Mouse (Mus musculus) heart, embryonic 12.5 days (tissue): ENCODE measurements at regions not wholly inside any gene's neighbourhood (a gene's known extent, or its start where the extent isn't known, plus 50 kb on each side); places are given as distances from the start of the nearest gene placed in this dataset.

ENCODE experiments used
- ATAC-seq: fragments of 200-750 bp; cut with Nextera tagmentation; 2 replicates; pipeline ENCODE4 v1.8.0; 2017; ENCODE audit warnings: moderate TSS enrichment, moderate library complexity; ENCODE audit not compliant: insufficient number of reproducible peaks, low FRiP score
- H3K27ac ChIP-seq: fragments of 300-500 bp; sonication (generic); 2 replicates; pipeline ENCODE4 v1.5.1; 2016; ENCODE audit warnings: mild to moderate bottlenecking, moderate library complexity; ENCODE audit not compliant: poor library complexity, severe bottlenecking
- H3K27me3 ChIP-seq: fragments of 300-500 bp; sonication (generic); replicated peaks from 2 replicates; pipeline ENCODE4 v1.6.1; 2016; ENCODE audit warnings: mild to moderate bottlenecking, moderate library complexity
- H3K36me3 ChIP-seq: fragments of 300-500 bp; sonication (generic); 2 replicates; pipeline ENCODE4 v1.6.1; 2016; ENCODE audit warnings: mild to moderate bottlenecking, moderate library complexity
- H3K4me1 ChIP-seq: fragments of 300-500 bp; sonication (generic); replicated peaks from 2 replicates; pipeline ENCODE4 v1.6.1; 2016; ENCODE audit warnings: mild to moderate bottlenecking
- H3K4me2 ChIP-seq: fragments of 300-500 bp; sonication (generic); 2 replicates; pipeline ENCODE4 v1.6.1; 2016; ENCODE audit warnings: mild to moderate bottlenecking, moderate library complexity
- H3K4me3 ChIP-seq: fragments of 300-500 bp; sonication (generic); 2 replicates; pipeline ENCODE4 v1.5.1; 2016; ENCODE audit warnings: mild to moderate bottlenecking
- H3K9ac ChIP-seq: fragments of 300-500 bp; sonication (generic); 2 replicates; pipeline ENCODE4 v1.6.1; 2016; ENCODE audit warnings: mild to moderate bottlenecking, moderate library complexity
- H3K9me3 ChIP-seq: fragments of 300-500 bp; sonication (generic); replicated peaks from 2 replicates; pipeline ENCODE4 v1.6.1; 2016; ENCODE audit warnings: mild to moderate bottlenecking, moderate library complexity
- WGBS: fragments of 180-500 bp; shearing (Covaris S2); methylation state at CpG from one replicate; pipeline ENCODE4 v1.1.7; 2016; 5-methylcytosine and 5-hydroxymethylcytosine counted together

DNA sequence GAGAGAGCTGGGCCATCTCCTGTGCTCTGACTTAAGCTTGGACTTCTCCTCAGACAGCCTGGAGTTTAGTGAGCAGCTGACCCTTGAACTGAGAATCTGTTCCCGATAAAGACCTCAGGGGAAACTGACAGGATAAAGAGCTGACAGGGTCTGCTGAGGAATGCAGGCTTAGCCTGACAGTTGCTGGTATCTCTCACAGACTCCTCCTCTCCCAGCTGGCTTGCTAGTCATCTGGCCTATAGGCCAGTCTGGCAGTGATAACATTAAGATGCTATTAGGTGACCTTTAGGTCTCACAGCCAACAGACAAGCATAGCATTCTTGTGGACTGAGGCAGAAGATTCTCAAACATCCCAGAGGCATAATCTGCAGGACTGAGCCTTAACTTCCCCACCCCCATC lies 111.4 kb downstream of the Adamts15 start:
- Histone ChIP-seq H3K27me3 (no peaks in the 10 kb centered on the region), H3K4me3 (no peak overlapping the region), H3K9ac (no peak overlapping the region), H3K4me2 (no peak overlapping the region), H3K9me3 (peaks cover 4% of the 10 kb centered on the region; the same call in 1 of the 2 replicates), H3K4me1 (peaks cover 37% of the 10 kb centered on the region), H3K27ac (peak overlapping the region; percentile 40; the same call in 1 of the 2 replicates), H3K36me3 (no peaks in the 10 kb centered on the region)
- ATAC-seq: peak; percentile 48; the same call in 1 of the 2 replicates
- WGBS: 3% methylated on average over 1 of the region's 1 CpGs

DNA sequence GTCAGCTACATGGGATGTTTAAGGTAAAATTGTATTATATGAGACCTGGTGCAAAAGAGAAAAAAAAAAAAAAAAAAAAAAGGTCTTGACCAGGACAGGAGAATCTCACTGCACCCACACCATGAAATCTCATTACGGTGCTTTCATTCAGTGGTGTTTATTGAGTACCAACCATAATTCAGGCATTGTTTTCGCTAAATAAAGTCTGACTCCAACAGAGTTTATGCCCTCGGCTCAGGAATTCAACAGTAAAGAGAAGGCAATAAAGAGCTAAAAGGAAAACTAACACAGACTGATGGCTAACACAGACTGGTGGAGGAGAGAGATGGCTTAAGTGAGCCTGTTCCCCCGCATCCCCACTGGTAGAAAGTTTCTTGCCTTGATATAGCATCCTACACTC lies 112.0 kb downstream of the Adamts15 start:
- Histone ChIP-seq H3K27ac (peak overlapping the region; percentile 32; the same call in 1 of the 2 replicates), H3K4me3 (no peak overlapping the region), H3K9me3 (peaks cover 4% of the 10 kb centered on the region; the same call in 1 of the 2 replicates), H3K9ac (no peak overlapping the region), H3K4me2 (no peak overlapping the region), H3K36me3 (no peaks in the 10 kb centered on the region), H3K27me3 (no peaks in the 10 kb centered on the region), H3K4me1 (peaks cover 37% of the 10 kb centered on the region)
- 71% methylated on average over 4 of the region's 4 CpGs for WGBS
- ATAC-seq: no peak

DNA sequence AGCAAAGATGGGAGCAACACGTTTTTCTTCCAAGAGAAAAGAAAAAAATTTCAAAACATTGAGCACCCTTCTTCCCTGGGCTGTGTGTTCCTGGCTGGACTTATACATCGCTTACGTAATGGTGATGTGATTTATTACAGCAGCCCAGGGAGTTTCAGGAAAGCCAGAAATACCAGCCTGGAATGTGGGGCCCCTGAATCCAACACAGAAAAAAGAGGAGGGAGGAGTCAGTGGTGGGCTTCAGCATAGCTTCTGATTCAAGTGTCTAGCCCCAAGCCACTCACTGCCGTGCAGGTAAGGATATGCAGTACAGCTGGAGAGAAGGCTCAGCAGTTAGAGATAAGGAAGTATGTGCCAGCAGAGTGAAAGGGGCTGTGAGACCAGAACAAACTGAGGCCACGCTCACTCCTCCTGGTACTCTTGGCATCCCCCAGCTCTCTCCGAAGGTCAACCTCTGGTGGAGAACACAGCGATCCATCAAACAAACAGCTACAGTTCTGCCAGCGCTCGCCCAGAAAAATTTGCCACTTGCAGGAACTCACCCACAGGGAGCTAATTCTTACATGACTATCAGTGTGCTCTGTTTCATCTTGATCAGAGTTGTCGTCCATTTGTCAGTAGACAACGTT lies 113.3 kb downstream of the Adamts15 start:
- ATAC-seq: peak; percentile 62; the same call in 1 of the 2 replicates
- Histone ChIP-seq H3K9ac (no peak overlapping the region), H3K4me2 (0 out of 2 replicates have a peak overlapping the region, but pooled peaks have one; percentile 13), H3K4me1 (peaks cover 32% of the 10 kb centered on the region), H3K9me3 (peaks cover 4% of the 10 kb centered on the region; the same call in 1 of the 2 replicates), H3K27ac (peak overlapping the region; percentile 60), H3K36me3 (no peaks in the 10 kb centered on the region), H3K27me3 (no peaks in the 10 kb centered on the region), H3K4me3 (no peak overlapping the region)
- 31% methylated on average over 11 of the region's 11 CpGs for WGBS

DNA sequence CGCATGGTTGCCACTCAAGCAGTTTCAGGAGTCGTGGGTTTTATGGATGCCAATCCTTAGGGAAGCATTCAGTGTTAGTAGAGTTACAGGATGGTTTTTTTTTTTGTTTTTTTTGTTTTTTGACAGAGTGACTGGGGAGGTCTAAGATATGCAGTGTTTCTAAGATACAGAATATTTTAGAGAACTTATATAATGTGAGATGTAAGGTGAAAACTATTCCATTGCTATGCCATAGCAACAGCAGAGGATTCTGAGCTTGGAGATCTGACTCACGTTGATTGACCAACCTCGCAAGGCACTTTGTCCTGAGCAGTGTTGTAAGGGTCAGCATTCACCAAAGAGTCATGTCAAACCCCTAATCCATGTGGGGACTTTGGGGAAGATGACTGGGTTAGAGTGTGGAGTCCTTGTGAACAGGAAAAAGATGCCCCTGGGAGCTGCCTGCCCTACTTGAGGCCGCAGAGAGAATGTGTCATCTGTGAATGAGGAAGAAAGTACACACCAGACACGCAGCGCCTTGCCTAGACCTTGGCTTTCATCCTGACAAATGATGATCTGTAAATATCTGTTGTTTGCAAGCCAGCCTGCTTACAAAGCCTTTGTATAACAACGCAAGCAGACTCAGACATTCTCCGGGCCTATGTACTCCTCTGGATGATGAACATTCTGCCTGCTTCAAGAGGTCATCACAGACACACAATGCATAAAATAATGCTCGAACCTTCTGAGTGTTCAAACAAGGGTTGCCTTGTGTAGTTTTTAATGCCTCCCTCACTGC lies 118.3 kb downstream of the Adamts15 start:
- WGBS: 83% methylated on average over 10 of the region's 10 CpGs
- Histone ChIP-seq H3K9me3 (peaks cover 4% of the 10 kb centered on the region; the same call in 1 of the 2 replicates), H3K9ac (no peak overlapping the region), H3K27me3 (no peaks in the 10 kb centered on the region), H3K4me1 (peaks cover 21% of the 10 kb centered on the region), H3K4me2 (no peak overlapping the region), H3K36me3 (no peaks in the 10 kb centered on the region), H3K27ac (no peak overlapping the region), H3K4me3 (no peak overlapping the region)
- no peak for ATAC-seq

DNA sequence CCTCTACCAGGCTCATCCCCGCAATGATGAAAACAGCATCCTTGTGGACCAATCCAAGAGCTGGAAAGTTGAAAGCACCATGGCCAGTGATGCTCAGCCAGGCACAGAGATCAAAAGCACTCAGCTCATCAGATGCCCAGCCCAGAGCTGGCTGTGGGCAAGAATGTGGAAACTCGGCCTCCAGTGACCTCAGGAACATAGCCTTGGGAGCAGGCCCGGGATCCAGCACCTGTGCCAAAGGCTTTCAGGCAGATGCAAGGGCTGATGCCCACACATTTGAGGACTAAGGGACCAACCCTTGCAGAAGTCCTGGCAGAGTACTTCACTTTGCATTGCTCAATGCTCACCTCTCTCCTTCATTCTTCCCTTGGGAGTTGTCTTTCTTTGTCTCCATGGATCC lies 119.4 kb downstream of the Adamts15 start:
- no peaks in the 10 kb centered on the region for H3K27me3 ChIP-seq
- ATAC-seq: no peak
- no peak overlapping the region for H3K4me2 ChIP-seq
- no peak overlapping the region for H3K4me3 ChIP-seq
- 60% methylated on average over 3 of the region's 3 CpGs for WGBS
- no peak overlapping the region for H3K27ac ChIP-seq
- H3K9me3 ChIP-seq: 0 out of 2 replicates have a peak, but pooled peaks cover under 1% of the 10 kb centered on the region
- H3K4me1 ChIP-seq: peaks cover 15% of the 10 kb centered on the region
- H3K36me3 ChIP-seq: no peaks in the 10 kb centered on the region
- H3K9ac ChIP-seq: no peak overlapping the region

DNA sequence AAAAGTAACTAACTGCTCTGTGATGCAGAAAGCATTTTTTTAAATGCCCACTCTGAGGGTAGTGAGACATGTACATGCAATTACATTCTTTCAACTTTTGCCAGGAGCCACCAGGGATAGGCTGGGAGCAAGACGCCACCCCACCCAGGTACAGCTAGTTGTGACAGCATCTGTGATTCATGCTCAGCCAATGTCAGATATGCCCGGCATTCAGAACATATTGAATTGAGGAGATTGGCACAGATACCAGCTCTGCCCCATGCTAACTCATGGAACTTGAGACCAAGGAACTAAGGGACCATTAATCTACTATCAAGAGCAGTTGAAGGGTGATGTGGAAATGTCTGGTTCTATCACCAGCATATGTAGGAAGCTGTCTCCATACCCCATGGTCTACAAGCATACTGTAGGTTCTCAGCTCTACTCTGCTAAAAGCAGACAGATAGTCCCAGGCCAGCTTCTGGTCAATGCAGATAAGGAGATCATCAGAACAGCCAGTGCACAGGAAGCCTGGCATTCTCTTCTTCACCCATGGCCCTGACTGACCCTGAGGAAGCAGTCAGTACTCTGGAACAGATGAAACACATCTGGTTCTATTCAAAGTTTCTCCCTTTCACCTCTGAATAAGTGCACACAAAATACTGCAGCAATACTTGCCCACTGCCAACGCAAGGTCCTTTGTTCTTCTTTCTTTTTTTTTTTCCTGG lies 127.4 kb downstream of the Adamts15 start:
- 73% methylated on average over 3 of the region's 3 CpGs for WGBS
- no peak overlapping the region for H3K9ac ChIP-seq
- no peaks in the 10 kb centered on the region for H3K9me3 ChIP-seq
- H3K4me1 ChIP-seq: peaks cover 9% of the 10 kb centered on the region; the same call in 1 of the 2 replicates
- H3K27me3 ChIP-seq: no peaks in the 10 kb centered on the region
- H3K27ac ChIP-seq: no peak overlapping the region
- no peak for ATAC-seq
- no peak overlapping the region for H3K4me2 ChIP-seq
- no peaks in the 10 kb centered on the region for H3K36me3 ChIP-seq
- H3K4me3 ChIP-seq: no peak overlapping the region

DNA sequence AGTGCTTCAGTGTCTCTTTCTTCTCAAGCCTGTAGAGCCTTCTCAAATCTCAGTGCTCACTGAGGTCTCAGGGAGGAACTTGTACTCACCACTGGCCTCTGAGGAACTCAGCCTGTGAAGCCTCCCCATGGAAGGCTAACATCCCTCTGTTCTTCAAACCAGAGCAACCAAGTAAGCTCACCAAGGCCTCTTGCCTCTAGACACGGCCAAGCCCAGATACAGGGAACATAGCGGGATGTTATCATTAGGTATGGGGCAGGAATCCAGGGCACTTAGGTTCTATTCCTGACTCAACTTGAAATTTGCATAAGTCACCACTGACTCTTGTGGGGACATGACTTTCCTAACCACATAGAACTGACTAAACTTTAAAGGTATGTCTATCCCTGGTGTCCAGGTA lies 141.0 kb downstream of the Adamts15 start:
- H3K36me3 ChIP-seq: no peaks in the 10 kb centered on the region
- no peaks in the 10 kb centered on the region for H3K9me3 ChIP-seq
- no peak overlapping the region for H3K9ac ChIP-seq
- no peak for ATAC-seq
- no peaks in the 10 kb centered on the region for H3K27me3 ChIP-seq
- WGBS: 54% methylated on average over 2 of the region's 2 CpGs
- peak overlapping the region; percentile 0; the same call in 1 of the 2 replicates for H3K27ac ChIP-seq
- no peak overlapping the region for H3K4me3 ChIP-seq
- peaks cover 11% of the 10 kb centered on the region for H3K4me1 ChIP-seq
- no peak overlapping the region for H3K4me2 ChIP-seq

DNA sequence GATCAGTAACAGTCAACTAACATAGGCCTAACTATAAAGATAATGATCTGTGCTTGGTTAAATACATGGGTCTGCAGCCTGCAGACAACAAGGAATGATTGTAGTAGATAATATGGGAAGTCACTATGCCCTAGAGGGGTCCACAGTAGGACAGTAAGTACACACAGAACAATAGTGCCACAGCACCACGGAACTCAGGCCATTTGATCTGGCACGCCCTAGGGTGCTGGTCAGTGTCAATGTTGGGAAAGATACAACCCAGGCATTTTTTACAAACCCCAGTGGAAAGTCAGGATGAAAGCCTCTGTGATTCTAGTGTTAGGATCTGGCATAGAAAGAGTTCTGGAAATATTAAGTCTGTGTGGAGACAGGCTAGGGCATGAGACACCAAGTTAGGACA lies 144.4 kb downstream of the Adamts15 start:
- H3K36me3 ChIP-seq: no peaks in the 10 kb centered on the region
- ATAC-seq: no peak
- H3K9me3 ChIP-seq: 0 out of 2 replicates have a peak, but pooled peaks cover 8% of the 10 kb centered on the region
- H3K27ac ChIP-seq: no peak overlapping the region
- no peak overlapping the region for H3K4me3 ChIP-seq
- peaks cover 27% of the 10 kb centered on the region for H3K4me1 ChIP-seq
- 79% methylated on average over 2 of the region's 2 CpGs for WGBS
- no peaks in the 10 kb centered on the region for H3K27me3 ChIP-seq
- no peak overlapping the region for H3K9ac ChIP-seq
- no peak overlapping the region for H3K4me2 ChIP-seq

DNA sequence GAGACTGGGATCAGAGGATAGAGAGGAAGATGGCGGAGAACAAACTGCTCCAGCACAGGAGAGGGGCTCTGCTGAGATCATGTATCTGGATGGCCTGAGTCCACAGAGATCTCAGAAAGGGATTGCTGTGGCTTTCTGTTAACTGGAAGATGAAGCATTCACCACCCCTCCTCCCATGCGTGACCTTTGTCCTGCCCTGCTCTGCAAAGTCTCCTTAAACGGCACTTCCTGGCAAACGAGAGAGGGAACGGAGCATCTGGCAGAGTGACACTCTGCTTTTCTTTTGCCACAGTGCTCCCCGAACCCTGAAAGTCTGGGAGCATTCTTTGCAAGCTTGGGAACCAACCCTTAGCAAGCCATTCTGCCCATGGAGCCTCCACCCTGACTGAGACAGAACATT lies 147.1 kb downstream of the Adamts15 start:
- ATAC-seq: no peak
- Histone ChIP-seq H3K4me1 (peaks cover 35% of the 10 kb centered on the region), H3K9me3 (0 out of 2 replicates have a peak, but pooled peaks cover 8% of the 10 kb centered on the region), H3K4me3 (no peak overlapping the region), H3K27ac (peak overlapping the region; percentile 19; the same call in 1 of the 2 replicates), H3K4me2 (no peak overlapping the region), H3K36me3 (no peaks in the 10 kb centered on the region), H3K27me3 (no peaks in the 10 kb centered on the region), H3K9ac (no peak overlapping the region)
- WGBS: 55% methylated on average over 6 of the region's 6 CpGs

DNA sequence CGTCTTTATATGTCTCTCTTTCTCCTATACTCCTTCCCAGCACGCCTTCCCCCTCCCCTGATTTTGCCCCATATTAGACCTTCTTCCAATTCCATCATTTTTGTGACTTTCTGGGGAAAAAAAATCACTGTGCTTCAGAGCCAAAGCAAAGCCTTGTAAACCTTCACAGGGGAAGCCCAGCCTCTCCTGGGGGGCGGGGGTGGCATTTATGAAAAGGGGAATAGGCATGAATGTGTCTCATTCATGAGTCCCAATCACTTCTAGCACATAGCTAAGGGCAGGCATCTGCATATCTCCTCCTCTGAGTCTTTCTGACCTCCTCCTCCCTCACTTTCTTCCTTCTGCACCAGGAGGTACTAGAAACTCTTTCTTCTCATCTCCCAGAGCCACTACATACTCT lies 149.8 kb downstream of the Adamts15 start:
- Histone ChIP-seq H3K4me1 (peaks cover 51% of the 10 kb centered on the region), H3K4me2 (no peak overlapping the region), H3K36me3 (no peaks in the 10 kb centered on the region), H3K27ac (no peak overlapping the region), H3K27me3 (no peaks in the 10 kb centered on the region), H3K9ac (no peak overlapping the region), H3K4me3 (no peak overlapping the region), H3K9me3 (0 out of 2 replicates have a peak, but pooled peaks cover 8% of the 10 kb centered on the region)
- WGBS: 63% methylated on average over 3 of the region's 3 CpGs
- no peak for ATAC-seq
